Mouse (Mus musculus) olfactory bulb, adult 2 months (tissue): ENCODE data around the gene Gm10842.

Experiments
- CTCF ChIP-seq: fragments of 200-500 bp; IDR thresholded peaks from 2 replicates; pipeline ENCODE4 v1.5.1; 2012; ENCODE audit warnings: low read depth, mild to moderate bottlenecking, low read length, moderate library complexity; ENCODE audit not compliant: insufficient read depth
- POLR2A ChIP-seq: fragments of 200-500 bp; IDR thresholded peaks from 2 replicates; pipeline ENCODE4 v1.6.1; 2012; ENCODE audit warnings: mild to moderate bottlenecking, low read depth, low read length, moderate library complexity; ENCODE audit not compliant: insufficient read depth

DNA sequence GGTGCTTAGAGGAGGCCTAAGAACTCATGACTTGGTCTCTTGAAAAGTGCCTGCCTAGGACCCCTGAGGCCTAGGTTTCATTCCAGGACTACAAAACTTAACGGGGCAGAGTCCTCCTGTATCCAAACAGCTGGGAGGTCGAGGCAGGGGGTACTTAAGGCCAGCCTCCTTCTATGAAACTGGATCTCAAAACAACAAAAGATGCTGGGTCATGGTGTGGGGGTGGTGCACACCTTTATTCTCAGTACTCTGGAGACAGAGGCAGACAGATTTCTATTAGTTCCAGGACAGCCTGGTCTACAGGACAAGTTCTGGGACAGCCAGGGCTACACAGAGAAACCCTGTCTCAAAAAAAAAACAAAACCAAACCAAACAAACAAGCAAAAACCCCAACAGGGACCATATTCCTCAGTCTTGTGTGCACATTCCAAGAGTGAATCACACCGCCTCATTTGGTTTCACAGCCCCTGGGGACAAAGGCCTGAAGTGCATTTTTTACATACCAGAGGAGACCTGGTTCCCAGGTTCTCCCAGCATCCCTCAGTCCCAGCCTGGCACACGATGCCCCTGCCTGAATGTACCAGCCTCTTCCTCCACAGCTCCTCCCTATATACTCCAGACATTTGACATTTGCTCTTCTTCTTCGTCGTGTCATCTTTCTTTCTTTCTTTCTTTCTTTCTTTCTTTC lies 13.1 kb downstream of the Gm10842 start:
- TF ChIP-seq POLR2A (no peak), CTCF (no peak)
